Mouse (Mus musculus): ENCODE data around the gene Gm20816. TPM values are rescaled to one million over a fixed set of nuclear protein-coding genes. Genes with fewer than 3 reads are reported as not detected.
"Not testable (repeated sequence)": the region's sequence is repeated elsewhere in the genome, so short reads cannot be mapped to it uniquely, and the experiment has no call there.

Gm20816 gene
- polyA plus RNA-seq (2014; fragmentation: Nextera tagmentation; extraction: Ambion mirVana) = not detected in 2 replicates

- no CpG with 5 or more reads among the region's 3 CpGs for WGBS
- H3K4me1 ChIP-seq (ENCODE audit: control insufficient read depth in 2 of 2, insufficient read depth in 2 of 2, low read length in 2 of 2); H3K36me3 ChIP-seq (ENCODE audit: control insufficient read depth, insufficient read depth, low read length); H3K4me2 ChIP-seq (ENCODE audit: low read length); H3K4me3 ChIP-seq (ENCODE audit: control insufficient read depth in 1 of 2, insufficient read depth in 1 of 2, low read depth in 1 of 2, low read length in 2 of 2); H3K9ac ChIP-seq (ENCODE audit: low read length); H3K9me3 ChIP-seq (ENCODE audit: control insufficient read depth, low read length); H3K27me3 ChIP-seq (ENCODE audit: control insufficient read depth, insufficient read depth, low read length); ATAC-seq (ENCODE audit: insufficient number of reproducible peaks, insufficient read depth, low FRiP score, low read depth); H3K27ac ChIP-seq (replicated peaks in 1 of 2; ENCODE audit: control insufficient read depth in 1 of 2, insufficient read depth in 1 of 2, low read depth in 2 of 2, low read length in 2 of 2): not testable (repeated sequence)
Measured at GRCm38 (mm10) chrY:68537655-68538054, at the start of gene Gm20816. Gene Gm20816, plus strand, starts transcription at chrY:68537955.

Other genes with a start within 250 kb of the Gm20816 start
- gene Gm20937, start 243.1 kb upstream of the Gm20816 start, polyA plus RNA-seq (2014; fragmentation: Nextera tagmentation; extraction: Ambion mirVana) = not detected in 2 replicates

All from heart, embryonic 14.5 days (tissue).